Mouse (Mus musculus) NIH3T3 (cell line): ENCODE data around the gene Tmem175.

Source experiments
- DNase-seq: peaks from one replicate; pipeline ENCODE4 v3.0.0-alpha.2; 2012; ENCODE audit warnings: low read depth

Gene Tmem175

GRCm38 (mm10) chr5:108654444-108654990 is 24.9 kb downstream of the Tmem175 start:
- no peak for DNase-seq

GRCm38 (mm10) chr5:108655381-108655780 is 25.8 kb downstream of the Tmem175 start:
- no peak for DNase-seq

GRCm38 (mm10) chr5:108655891-108656650 is 26.5 kb downstream of the Tmem175 start:
- no peak for DNase-seq

DNA sequence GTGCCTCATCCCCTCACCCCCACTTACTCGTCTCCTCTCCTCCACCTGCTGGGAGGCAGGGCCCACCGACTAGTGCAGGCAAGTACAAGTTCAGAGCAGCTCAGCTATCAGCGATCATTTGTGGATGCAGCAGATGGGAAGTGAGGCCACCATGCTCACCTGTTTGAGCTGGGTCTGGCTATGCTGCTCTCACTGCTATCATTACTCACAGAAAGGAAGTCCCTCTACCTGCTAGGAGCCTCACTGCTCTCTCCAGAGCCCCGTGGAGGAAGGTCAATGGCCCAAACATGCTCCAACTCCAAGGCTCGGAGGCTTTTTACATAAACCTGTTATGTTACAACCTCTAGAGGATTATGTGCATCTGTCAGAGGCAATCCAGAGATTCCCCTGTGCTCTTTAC is 27.8 kb downstream of the Tmem175 start:
- DNase-seq: no peak

GRCm38 (mm10) chr5:108658611-108659010 is 29.0 kb downstream of the Tmem175 start:
- DNase-seq: no peak

- no peak for DNase-seq
Measured at GRCm38 (mm10) chr5:108659698-108660631, 30.4 kb downstream of the Tmem175 start, which contains the start of gene Idua. Idua (plus strand) TSS chr5:108660331.

- DNase-seq: peak; percentile 95
Measured at GRCm38 (mm10) chr5:108660632-108661268, 31.2 kb downstream of the Tmem175 start.

DNA sequence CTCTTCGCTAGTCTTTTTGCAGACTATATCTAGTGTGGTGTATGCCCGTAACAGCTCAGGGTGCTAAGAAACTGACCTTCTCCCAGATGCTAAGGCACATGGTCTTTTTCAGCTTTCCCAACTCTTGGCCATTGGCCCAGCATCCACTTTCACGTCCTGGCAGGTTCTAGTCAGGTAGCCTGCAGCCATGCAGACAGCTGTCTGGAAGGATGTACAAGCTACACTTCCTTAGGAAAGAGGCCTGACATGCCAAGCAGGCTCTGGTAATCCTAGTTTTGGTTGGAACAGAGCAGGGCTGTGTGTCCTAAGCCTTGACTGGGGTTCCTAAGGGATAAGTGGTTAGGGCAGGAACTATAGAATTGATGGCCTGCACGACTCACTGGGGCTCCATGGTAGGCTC is 33.2 kb downstream of the Tmem175 start:
- DNase-seq: no peak

DNA sequence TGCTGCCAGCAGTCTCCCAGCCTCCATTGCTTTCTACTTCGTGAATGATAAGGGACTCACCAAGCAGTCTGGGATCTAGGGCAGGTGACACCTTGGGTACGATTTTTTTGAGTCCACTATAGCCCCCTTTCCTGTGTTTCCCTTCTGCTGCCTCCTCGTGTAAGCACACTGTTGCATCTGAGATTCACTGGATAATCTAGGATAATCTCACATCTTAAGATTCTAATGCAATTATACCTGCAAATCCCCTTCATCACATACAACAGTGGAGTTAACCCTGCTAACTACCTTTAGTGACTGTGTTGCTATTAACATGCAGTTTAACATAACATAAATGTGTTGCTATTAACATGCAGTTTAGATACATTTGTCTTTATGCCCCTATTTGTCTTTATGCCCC is 35.5 kb downstream of the Tmem175 start:
- no peak for DNase-seq

GRCm38 (mm10) chr5:108667370-108667769 is 37.8 kb downstream of the Tmem175 start:
- DNase-seq: no peak

DNA sequence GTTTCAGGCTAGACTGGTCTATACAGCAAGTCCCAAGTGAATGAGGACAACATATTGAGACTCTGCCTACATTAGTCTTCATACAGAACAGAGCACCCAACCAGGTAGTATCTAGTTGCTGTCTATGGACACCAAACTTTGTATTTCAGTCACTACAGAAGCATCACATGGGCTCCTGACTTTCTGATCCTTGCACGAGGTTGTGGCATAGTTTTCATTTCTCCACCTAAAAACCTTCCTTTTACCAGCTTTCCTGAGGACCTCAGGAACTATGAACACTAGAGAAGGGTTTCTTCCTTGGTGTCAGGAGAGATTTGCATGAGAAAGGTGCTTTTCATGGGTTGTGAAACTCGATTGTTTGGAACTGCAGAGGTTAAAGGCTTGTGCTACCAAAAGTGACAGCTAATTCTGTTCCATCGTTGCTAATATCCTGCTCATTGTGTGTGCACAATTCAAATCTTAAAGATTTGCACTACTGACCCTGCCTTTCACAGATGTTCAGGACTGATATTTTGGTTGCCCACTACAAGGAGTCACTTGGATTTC is 38.9 kb downstream of the Tmem175 start:
- DNase-seq: no peak

DNA sequence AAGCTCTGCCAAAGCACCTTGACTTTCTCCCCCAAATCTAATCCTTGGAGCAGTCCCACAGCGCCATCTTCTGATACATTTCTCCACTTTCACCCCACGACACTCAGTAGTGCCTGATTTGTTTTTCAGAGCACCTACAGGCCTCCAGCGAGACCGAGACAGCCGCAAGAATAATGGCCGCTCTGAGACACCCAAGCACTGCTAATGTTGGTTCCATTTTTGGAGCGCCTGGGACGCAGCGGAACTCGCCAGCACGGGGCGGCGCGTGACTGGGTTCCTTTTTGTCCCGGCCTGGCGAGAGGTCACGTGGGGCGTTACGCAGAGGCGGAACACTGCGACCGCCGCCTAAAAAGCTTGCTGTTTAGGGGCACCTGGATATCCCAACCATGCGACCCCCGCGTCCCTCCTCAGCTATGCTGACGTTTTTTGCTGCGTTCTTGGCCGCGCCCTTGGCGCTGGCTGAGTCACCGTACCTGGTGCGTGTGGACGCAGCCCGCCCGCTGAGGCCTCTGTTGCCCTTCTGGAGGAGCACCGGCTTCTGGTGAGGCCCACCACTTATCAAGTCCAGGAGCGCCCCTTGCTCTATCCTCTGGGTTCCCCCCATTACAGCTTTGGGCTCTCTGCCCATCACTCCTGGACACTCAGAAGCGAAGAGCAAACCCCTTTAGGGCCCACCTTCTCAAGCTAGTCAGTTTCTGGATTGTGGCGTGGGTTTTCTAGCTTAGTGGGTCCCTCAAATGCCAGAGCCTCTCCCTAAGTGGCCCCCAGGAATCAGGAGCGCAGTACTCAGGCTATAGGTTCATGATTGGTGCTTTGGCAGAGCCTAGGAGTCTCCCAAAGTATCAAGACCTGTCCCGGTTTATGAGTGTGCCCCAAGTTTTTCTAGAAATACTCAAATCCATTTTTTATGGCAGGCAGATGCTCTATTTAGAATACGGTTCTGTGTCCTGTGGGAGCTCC is 39.7 kb downstream of the Tmem175 start, which contains the start of gene Dgkq:
Gene Dgkq, minus strand, starts transcription at position 696 of the 960 bp plus-strand sequence.
- DNase-seq: peak; percentile 92

GRCm38 (mm10) chr5:108669986-108670385 is 40.4 kb downstream of the Tmem175 start:
- no peak for DNase-seq

GRCm38 (mm10) chr5:108670785-108671184 is 41.2 kb downstream of the Tmem175 start:
- DNase-seq: peak; percentile 81

- no peak for DNase-seq
Measured at GRCm38 (mm10) chr5:108671757-108672156, 42.2 kb downstream of the Tmem175 start.

GRCm38 (mm10) chr5:108674624-108675023 is 45.1 kb downstream of the Tmem175 start:
- no peak for DNase-seq

DNA sequence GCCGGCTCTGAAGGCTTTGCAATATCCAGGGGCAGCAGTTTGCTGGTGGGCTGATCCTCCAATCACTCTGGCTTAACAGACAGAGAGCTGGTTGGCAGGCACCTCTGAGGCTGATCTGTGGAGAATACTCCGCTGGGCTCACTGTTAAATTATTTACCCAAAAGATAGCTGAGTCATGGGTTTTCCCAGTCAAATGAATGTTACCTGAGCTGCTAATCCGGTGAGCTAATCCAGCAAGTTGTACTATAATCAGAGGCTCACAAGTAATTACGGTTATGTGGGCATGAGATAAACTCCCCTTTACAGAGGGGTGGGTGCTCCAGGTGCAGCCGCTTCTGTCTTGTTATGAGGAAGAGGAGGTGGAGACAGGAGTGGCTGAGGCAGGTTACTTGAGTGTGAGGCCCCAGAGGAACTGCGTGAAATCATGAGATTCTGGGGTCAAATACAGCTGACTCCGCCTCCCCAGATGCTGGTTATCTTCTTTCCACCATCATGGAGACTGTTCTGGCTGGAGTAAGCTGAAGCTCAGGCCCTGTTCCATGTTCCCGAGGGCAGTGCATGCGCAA is 45.8 kb downstream of the Tmem175 start, which contains the start of gene Slc26a1:
Gene Slc26a1, minus strand, starts transcription at position 319 of the 566 bp plus-strand sequence.
- no peak for DNase-seq

DNA sequence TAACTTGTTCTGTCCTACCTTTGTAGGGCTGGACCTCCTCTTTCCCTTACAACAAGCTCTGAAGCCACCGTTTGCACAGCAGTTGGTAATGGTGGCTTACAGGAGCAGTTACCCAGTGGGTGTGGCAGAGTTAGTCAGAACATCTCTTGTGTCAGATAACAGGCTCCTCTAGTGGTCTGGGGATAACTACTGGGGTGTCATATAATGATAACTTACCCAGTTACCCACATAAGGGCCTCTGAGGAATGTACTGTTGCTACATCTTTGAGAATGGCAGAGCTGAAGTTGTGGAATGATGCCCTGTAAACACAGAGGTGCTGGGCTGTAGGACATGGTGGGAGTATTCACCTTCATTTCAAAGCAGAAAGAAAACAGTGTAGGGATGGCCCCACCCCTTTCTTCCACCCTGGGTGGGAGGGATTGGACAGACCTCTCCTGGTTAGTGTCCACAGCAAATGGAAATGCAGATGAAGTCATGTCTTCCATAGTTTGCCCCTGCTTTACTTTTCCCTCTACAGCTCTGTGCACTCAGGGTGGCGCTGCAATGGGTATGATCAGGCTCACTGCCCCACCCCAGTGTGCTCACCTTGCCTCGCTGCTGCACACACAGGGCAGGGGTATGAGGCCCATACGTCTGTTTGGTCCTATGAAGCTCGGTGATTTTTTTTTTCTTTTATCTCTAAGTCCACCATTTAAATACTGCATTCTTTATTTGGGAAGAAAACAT is 47.4 kb downstream of the Tmem175 start:
- no peak for DNase-seq

DNA sequence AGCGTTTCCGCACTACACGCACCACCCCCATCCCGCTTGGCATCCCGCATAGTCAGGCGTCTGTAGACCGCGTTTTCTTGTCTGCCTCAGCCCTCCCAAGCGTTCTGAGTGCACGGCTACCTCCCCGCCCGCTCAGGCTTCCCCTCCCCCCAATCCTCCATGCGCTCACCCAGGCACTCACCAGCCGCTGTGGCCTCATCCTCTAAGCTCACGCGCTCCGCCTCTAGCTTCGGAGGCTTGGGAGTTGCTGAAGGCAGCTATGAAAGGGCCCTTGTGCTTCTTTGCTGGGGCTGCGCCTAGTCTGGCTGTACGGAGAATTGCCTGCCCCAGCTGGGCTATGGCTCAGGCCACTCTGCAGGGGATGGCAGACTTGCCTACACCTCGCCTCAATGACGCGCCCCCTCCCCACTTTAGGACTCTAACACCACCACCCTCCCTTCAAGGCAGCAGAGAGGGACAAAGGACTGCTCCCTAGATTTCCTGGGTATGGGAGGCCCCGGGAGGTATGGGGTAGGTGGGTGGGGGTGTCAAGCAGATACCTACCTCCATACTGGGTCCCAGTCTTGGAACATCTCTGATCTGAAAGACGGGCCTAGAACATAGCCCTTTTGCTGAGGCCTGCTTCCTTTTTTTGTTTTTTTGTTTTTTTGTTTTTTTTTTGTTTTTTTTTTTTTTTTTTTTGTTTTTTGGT is 48.2 kb downstream of the Tmem175 start:
- no peak for DNase-seq
